Mouse (Mus musculus) neural tube, embryonic 14.5 days (tissue): ENCODE results near the gene Trappc2. TPM values are rescaled to one million over a fixed set of nuclear protein-coding genes. Genes with fewer than 3 reads are reported as not detected.

Experiments
- ATAC-seq: fragments of 200-750 bp; cut with Nextera tagmentation; 2 replicates; pipeline ENCODE4 v1.8.0; 2017; ENCODE audit warnings: low read depth, mild to moderate bottlenecking, moderate TSS enrichment, moderate library complexity
- H3K27ac ChIP-seq: fragments of 300-500 bp; sonication (generic); 2 replicates; pipeline ENCODE4 v1.5.1; 2014; ENCODE audit warnings: low read depth, mild to moderate bottlenecking, control low read depth, low read length, moderate library complexity, mixed read lengths
- H3K27me3 ChIP-seq: fragments of 300-500 bp; sonication (generic); 2 replicates; pipeline ENCODE4 v1.6.1; 2014; ENCODE audit warnings: low read length; ENCODE audit not compliant: control insufficient read depth, insufficient read depth
- H3K36me3 ChIP-seq: fragments of 300-500 bp; sonication (generic); 2 replicates; pipeline ENCODE4 v1.6.1; 2014; ENCODE audit warnings: low read length, mixed read lengths; ENCODE audit not compliant: control insufficient read depth, insufficient read depth
- H3K4me1 ChIP-seq: fragments of 300-500 bp; sonication (generic); 2 replicates; pipeline ENCODE4 v1.6.1; 2014; ENCODE audit warnings: low read length; ENCODE audit not compliant: control insufficient read depth, insufficient read depth
- H3K4me2 ChIP-seq: fragments of 300-500 bp; sonication (generic); 2 replicates; pipeline ENCODE4 v1.6.1; 2014; ENCODE audit warnings: mild to moderate bottlenecking, low read depth, low read length, control low read depth
- H3K4me3 ChIP-seq: fragments of 300-500 bp; sonication (generic); 2 replicates; pipeline ENCODE4 v1.5.1; 2014; ENCODE audit warnings: low read depth, low read length, control low read depth, mixed read lengths
- H3K9ac ChIP-seq: fragments of 300-500 bp; sonication (generic); replicated peaks from 2 replicates; pipeline ENCODE4 v1.6.1; 2014; ENCODE audit warnings: low read depth, mild to moderate bottlenecking, control low read depth, low read length, mixed read lengths
- H3K9me3 ChIP-seq: fragments of 300-500 bp; sonication (generic); 2 replicates; pipeline ENCODE4 v1.6.1; 2016; ENCODE audit warnings: low read length; ENCODE audit not compliant: control insufficient read depth
- WGBS: fragments of 180-500 bp; shearing (Covaris S2); extraction: QIAGEN DNeasy Blood & Tissue Kit; methylation state at CpG from one replicate; pipeline ENCODE4 v1.1.7; 2014; 5-methylcytosine and 5-hydroxymethylcytosine counted together
- polyA plus RNA-seq: library from polyadenylated mRNA; unstranded; fragments of >200 nt; fragmentation: Nextera tagmentation; extraction: Ambion mirVana; gene quantifications from 2 replicates; pipeline ENCODE4 v1.2.1, GENCODE M21; 2014

Trappc2 gene
- polyA plus RNA-seq, 1 experiment from 2014 or later, result 80.8 TPM

DNA sequence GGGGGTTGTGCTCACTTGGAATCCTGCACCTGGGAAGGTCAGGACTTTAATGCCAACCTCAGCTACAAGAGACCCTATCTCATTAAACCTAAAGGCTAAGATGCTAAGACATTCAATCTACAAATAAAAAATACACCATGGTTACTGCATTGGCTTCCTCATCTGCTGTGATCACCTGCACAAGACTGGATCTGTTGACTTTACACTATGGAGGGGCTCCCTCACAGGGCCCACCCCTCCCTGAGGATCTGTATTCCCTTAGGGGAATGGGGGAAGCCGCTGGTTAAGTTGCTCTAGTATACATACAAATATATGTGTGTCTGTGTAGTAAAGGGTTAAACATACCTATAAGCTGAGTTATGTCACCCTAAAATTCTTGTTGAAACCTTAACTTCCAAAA lies 15.2 kb downstream of the Trappc2 start:
- H3K9ac ChIP-seq, result no peak overlapping the region
- H3K4me2 ChIP-seq, result no peak overlapping the region
- ATAC-seq, result no peak
- H3K4me3 ChIP-seq, result no peak overlapping the region
- H3K27me3 ChIP-seq, result no peaks in the 10 kb centered on the region
- 95% methylated on average over 1 of the region's 1 CpGs for WGBS
- no peak overlapping the region for H3K27ac ChIP-seq
- no peaks in the 10 kb centered on the region for H3K36me3 ChIP-seq
- H3K4me1 ChIP-seq, result no peaks in the 10 kb centered on the region
- no peaks in the 10 kb centered on the region for H3K9me3 ChIP-seq

DNA sequence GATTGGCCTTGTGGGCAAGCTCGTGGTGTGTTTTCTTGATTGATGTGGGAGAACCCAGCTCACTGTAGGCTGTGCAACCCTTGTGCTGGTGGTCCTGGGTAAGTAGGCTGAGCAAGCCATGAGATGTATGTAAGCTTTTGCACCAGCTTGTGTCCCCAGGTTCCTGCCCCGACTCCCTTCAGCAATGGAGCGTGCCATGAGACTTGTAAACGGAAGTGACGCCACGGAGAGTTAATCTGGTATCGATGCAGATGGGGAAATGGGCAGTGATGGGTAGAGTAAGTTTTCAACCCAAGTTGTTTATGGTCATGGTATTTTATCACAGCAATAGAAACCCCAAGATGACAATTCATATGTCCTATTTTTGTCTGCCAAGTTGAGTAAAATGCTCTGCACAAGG lies 27.9 kb downstream of the Trappc2 start:
- Histone ChIP-seq H3K36me3 (no peaks in the 10 kb centered on the region), H3K4me1 (no peaks in the 10 kb centered on the region), H3K9ac (no peak overlapping the region), H3K4me2 (no peak overlapping the region), H3K4me3 (no peak overlapping the region), H3K27ac (no peak overlapping the region), H3K9me3 (no peaks in the 10 kb centered on the region), H3K27me3 (no peaks in the 10 kb centered on the region)
- no peak for ATAC-seq
- WGBS, result 93% methylated on average over 7 of the region's 7 CpGs

- no peak overlapping the region for H3K4me2 ChIP-seq
- H3K9ac ChIP-seq, result no peak overlapping the region
- no peak for ATAC-seq
- no peaks in the 10 kb centered on the region for H3K27me3 ChIP-seq
- no peaks in the 10 kb centered on the region for H3K36me3 ChIP-seq
- 88% methylated on average over 6 of the region's 6 CpGs for WGBS
- H3K4me3 ChIP-seq, result no peak overlapping the region
- no peaks in the 10 kb centered on the region for H3K4me1 ChIP-seq
- no peak overlapping the region for H3K27ac ChIP-seq
- H3K9me3 ChIP-seq, result no peaks in the 10 kb centered on the region
Observed at GRCm38 (mm10) chrX:166472612-166473011, 32.2 kb downstream of the Trappc2 start.

- H3K9me3 ChIP-seq, result no peaks in the 10 kb centered on the region
- no peak overlapping the region for H3K9ac ChIP-seq
- no peak overlapping the region for H3K4me3 ChIP-seq
Observed at GRCm38 (mm10) chrX:166477393-166477792, 37.0 kb downstream of the Trappc2 start.

GRCm38 (mm10) chrX:166478631-166479364 lies 38.4 kb downstream of the Trappc2 start:
- H3K9me3 ChIP-seq, result no peaks in the 10 kb centered on the region
- H3K9ac ChIP-seq, result peak overlapping the region; percentile 59
- H3K36me3 ChIP-seq, result no peaks in the 10 kb centered on the region
- no peaks in the 10 kb centered on the region; the same call in 1 of the 2 replicates for H3K4me1 ChIP-seq
- H3K4me3 ChIP-seq, result peak overlapping the region; percentile 58
- WGBS, result 17% methylated on average over 28 of the region's 28 CpGs
- H3K4me2 ChIP-seq, result peak overlapping the region; percentile 61
- no peaks in the 10 kb centered on the region for H3K27me3 ChIP-seq
- ATAC-seq, result peak; percentile 57
- H3K27ac ChIP-seq, result no peak overlapping the region; the same call in 1 of the 2 replicates

More at GRCm38 (mm10) chrX:166477393-166477792, 37.0 kb downstream of the Trappc2 start:
- no peak overlapping the region for H3K27ac ChIP-seq
- ATAC-seq, result no peak
- H3K4me2 ChIP-seq, result peak overlapping the region; percentile 61; the same call in 1 of the 2 replicates
- 79% methylated on average over 6 of the region's 6 CpGs for WGBS
- no peaks in the 10 kb centered on the region; the same call in 1 of the 2 replicates for H3K4me1 ChIP-seq
- H3K27me3 ChIP-seq, result no peaks in the 10 kb centered on the region
- no peaks in the 10 kb centered on the region for H3K36me3 ChIP-seq

DNA sequence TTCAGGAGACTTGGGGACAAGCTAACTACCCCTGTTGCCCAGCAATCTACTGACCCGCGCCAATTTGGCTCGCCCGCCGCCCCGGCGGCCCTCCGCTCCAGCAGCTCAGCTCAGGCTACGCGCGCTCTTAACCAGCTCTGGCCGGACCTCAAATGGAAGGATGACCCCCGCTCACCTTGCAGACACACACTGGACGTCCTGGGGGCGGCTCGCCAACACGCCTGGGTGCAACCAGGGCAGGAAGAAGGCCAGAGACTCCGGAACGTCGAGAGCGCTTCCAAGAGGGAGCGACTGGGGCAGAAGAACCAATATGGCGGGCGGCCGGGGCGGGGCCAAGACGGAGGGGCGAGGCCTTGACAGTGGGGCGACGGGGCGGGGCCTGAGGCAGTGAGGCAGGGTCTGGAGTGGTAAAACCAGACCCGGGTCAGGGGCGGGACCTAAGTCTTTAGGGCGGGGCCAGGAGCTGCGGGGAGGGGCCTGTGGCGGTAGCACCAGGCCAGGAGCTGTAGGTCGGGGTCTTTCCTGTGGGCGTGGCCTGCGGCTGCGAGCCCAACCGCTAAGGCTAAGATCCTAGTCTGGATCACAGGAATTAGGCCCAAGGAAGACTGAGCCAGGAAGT lies 39.1 kb downstream of the Trappc2 start, which contains the start of gene Rab9:
Rab9 (minus strand) TSS at position 503 of the 619 bp plus-strand sequence.
- Histone ChIP-seq H3K4me3 (peak within 1 kb of the TSS; percentile 58), H3K27ac (peak within 1 kb of the TSS; percentile 66), H3K4me1 (no peaks in the 10 kb centered on the region; the same call in 1 of the 2 replicates), H3K9me3 (no peaks in the 10 kb centered on the region), H3K36me3 (no peaks in the 10 kb centered on the region), H3K4me2 (peak within 1 kb of the TSS; percentile 61), H3K9ac (peak within 1 kb of the TSS; percentile 59), H3K27me3 (no peaks in the 10 kb centered on the region)
- peak; percentile 98 for ATAC-seq
- WGBS, result 16% methylated on average over 40 of the region's 41 CpGs

- WGBS, result 94% methylated on average over 2 of the region's 2 CpGs
- no peak for ATAC-seq
- H3K36me3 ChIP-seq, result no peaks in the 10 kb centered on the region
Observed at GRCm38 (mm10) chrX:166495052-166495451, 54.7 kb downstream of the Trappc2 start.

DNA sequence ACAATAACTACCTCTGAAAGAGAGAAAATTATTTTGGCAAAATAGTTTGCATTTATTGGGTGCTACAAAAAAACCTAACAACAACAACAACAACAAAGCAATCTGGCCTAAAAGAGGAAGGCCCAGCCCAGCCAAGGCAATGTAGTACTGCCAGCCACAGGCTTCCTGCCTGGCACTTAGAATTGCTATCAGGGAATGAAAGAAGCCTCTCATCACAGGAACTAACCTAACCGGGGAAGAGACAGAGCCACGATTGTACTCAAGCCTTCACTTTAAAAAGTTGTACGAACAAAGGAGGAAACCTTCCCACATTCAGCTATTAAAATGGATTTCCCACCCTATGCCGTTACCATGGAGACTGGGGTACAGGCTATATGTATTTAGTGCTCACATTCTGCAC lies 57.4 kb downstream of the Trappc2 start:
- Histone ChIP-seq H3K4me1 (no peaks in the 10 kb centered on the region), H3K36me3 (no peaks in the 10 kb centered on the region), H3K27ac (no peak overlapping the region), H3K9ac (no peak overlapping the region), H3K9me3 (no peaks in the 10 kb centered on the region), H3K4me2 (no peak overlapping the region), H3K27me3 (no peaks in the 10 kb centered on the region), H3K4me3 (no peak overlapping the region)
- 37% methylated on average over 4 of the region's 4 CpGs for WGBS
- ATAC-seq, result peak; percentile 51; the same call in 1 of the 2 replicates

More at GRCm38 (mm10) chrX:166495052-166495451, 54.7 kb downstream of the Trappc2 start:
- Histone ChIP-seq H3K9me3 (no peaks in the 10 kb centered on the region), H3K4me3 (no peak overlapping the region), H3K27me3 (no peaks in the 10 kb centered on the region), H3K9ac (no peak overlapping the region), H3K4me1 (no peaks in the 10 kb centered on the region), H3K4me2 (no peak overlapping the region), H3K27ac (no peak overlapping the region)
